Mouse (Mus musculus): ENCODE data around the gene Rassf3. TPM values are rescaled to one million over a fixed set of nuclear protein-coding genes. Genes with fewer than 3 reads are reported as not detected.
A peak's percentile ranks its signal among the peaks of the same experiment; 100 is the strongest.

Gene Rassf3
- polyA plus RNA-seq, 1 experiment = 15.5 TPM

- Histone ChIP-seq H3K27me3 (ENCODE audit: control insufficient read depth, insufficient read depth, low read length) (no peaks in the 10 kb centered on the region), H3K4me1 (replicated peaks; ENCODE audit: control insufficient read depth, insufficient read depth, low read length) (peaks cover 29% of the 10 kb centered on the region), H3K4me3 (ENCODE audit: control insufficient read depth, insufficient read depth, low read length) (no peak overlapping the region), H3K27ac (ENCODE audit: control insufficient read depth, insufficient read depth, low read length) (peak overlapping the region; percentile 68; the same call in 1 of the 2 replicates), H3K36me3 (ENCODE audit: control insufficient read depth, insufficient read depth, low read length) (no peaks in the 10 kb centered on the region)
- no peak for DNase-seq
- 12% methylated on average over 12 of the region's 12 CpGs for WGBS
- TF ChIP-seq POLR2A (IDR thresholded peaks at IDR 0.05; ENCODE audit: control insufficient read depth, extremely low read depth, insufficient read depth, low read length, poor library complexity) (no peak), CTCF (IDR thresholded peaks at IDR 0.05; ENCODE audit: borderline replicate concordance, control insufficient read depth, extremely low read depth, insufficient read depth, low read length, poor library complexity) (no peak)
Measured at GRCm38 (mm10) chr10:121473723-121474215, 2.4 kb downstream of the Rassf3 start.

- Histone ChIP-seq H3K27ac (ENCODE audit: control insufficient read depth, insufficient read depth, low read length) (no peak overlapping the region), H3K4me3 (ENCODE audit: control insufficient read depth, insufficient read depth, low read length) (no peak overlapping the region), H3K4me1 (replicated peaks; ENCODE audit: control insufficient read depth, insufficient read depth, low read length) (peaks cover 29% of the 10 kb centered on the region), H3K27me3 (ENCODE audit: control insufficient read depth, insufficient read depth, low read length) (no peaks in the 10 kb centered on the region), H3K36me3 (ENCODE audit: control insufficient read depth, insufficient read depth, low read length) (no peaks in the 10 kb centered on the region)
- no peak for DNase-seq
- WGBS = 94% methylated on average over 11 of the region's 11 CpGs
- TF ChIP-seq CTCF (IDR thresholded peaks at IDR 0.05; ENCODE audit: borderline replicate concordance, control insufficient read depth, extremely low read depth, insufficient read depth, low read length, poor library complexity) (no peak), POLR2A (IDR thresholded peaks at IDR 0.05; ENCODE audit: control insufficient read depth, extremely low read depth, insufficient read depth, low read length, poor library complexity) (no peak)
Measured at GRCm38 (mm10) chr10:121472593-121473217, 3.4 kb downstream of the Rassf3 start.

GRCm38 (mm10) chr10:121471570-121472197 lies 4.5 kb downstream of the Rassf3 start:
- TF ChIP-seq POLR2A (IDR thresholded peaks at IDR 0.05; ENCODE audit: control insufficient read depth, extremely low read depth, insufficient read depth, low read length, poor library complexity) = no peak
- WGBS = 28% methylated on average over 8 of the region's 8 CpGs
- Histone ChIP-seq H3K27ac (ENCODE audit: control insufficient read depth, insufficient read depth, low read length) (no peak overlapping the region), H3K4me1 (replicated peaks; ENCODE audit: control insufficient read depth, insufficient read depth, low read length) (peaks cover 26% of the 10 kb centered on the region), H3K36me3 (ENCODE audit: control insufficient read depth, insufficient read depth, low read length) (no peaks in the 10 kb centered on the region), H3K4me3 (ENCODE audit: control insufficient read depth, insufficient read depth, low read length) (no peak overlapping the region), H3K27me3 (ENCODE audit: control insufficient read depth, insufficient read depth, low read length) (no peaks in the 10 kb centered on the region)
- no peak for DNase-seq

DNA sequence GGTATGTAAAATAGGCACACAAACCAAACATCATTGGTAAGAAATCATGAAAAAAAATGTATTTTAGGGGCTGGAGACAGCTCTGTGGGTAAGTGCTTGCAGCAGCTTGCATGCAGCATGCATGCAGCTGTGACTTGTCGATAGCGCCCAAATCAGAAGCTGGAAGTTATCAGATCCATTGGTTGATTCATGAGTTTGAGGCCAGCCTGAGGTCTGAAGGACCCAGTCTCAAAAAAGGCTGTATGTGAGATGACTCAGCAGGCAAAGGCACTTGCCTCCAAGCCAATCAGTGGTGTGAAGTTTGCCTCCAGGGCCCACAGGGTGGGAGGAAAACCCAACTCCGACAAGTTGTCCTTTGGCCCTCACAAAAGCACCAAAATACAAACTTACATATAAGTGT lies 6.5 kb downstream of the Rassf3 start:
- Histone ChIP-seq H3K4me1 (replicated peaks; ENCODE audit: control insufficient read depth, insufficient read depth, low read length) (peaks cover 16% of the 10 kb centered on the region), H3K36me3 (ENCODE audit: control insufficient read depth, insufficient read depth, low read length) (no peaks in the 10 kb centered on the region), H3K4me3 (ENCODE audit: control insufficient read depth, insufficient read depth, low read length) (no peak overlapping the region), H3K27me3 (ENCODE audit: control insufficient read depth, insufficient read depth, low read length) (no peaks in the 10 kb centered on the region), H3K27ac (ENCODE audit: control insufficient read depth, insufficient read depth, low read length) (no peak overlapping the region)
- 78% methylated on average over 3 of the region's 3 CpGs for WGBS
- no peak for DNase-seq
- TF ChIP-seq POLR2A (IDR thresholded peaks at IDR 0.05; ENCODE audit: control insufficient read depth, extremely low read depth, insufficient read depth, low read length, poor library complexity) = no peak
- no peak for TF ChIP-seq CTCF (IDR thresholded peaks at IDR 0.05; ENCODE audit: borderline replicate concordance, control insufficient read depth, extremely low read depth, insufficient read depth, low read length, poor library complexity)

GRCm38 (mm10) chr10:121468985-121469384 lies 7.2 kb downstream of the Rassf3 start:
- H3K36me3 ChIP-seq (ENCODE audit: control insufficient read depth, insufficient read depth, low read length) = no peaks in the 10 kb centered on the region
- TF ChIP-seq CTCF (IDR thresholded peaks at IDR 0.05; ENCODE audit: borderline replicate concordance, control insufficient read depth, extremely low read depth, insufficient read depth, low read length, poor library complexity) (no peak), POLR2A (IDR thresholded peaks at IDR 0.05; ENCODE audit: control insufficient read depth, extremely low read depth, insufficient read depth, low read length, poor library complexity) (no peak)
- 65% methylated on average over 5 of the region's 5 CpGs for WGBS
- DNase-seq = no peak
- no peak overlapping the region for H3K4me3 ChIP-seq (ENCODE audit: control insufficient read depth, insufficient read depth, low read length)
- H3K27me3 ChIP-seq (ENCODE audit: control insufficient read depth, insufficient read depth, low read length) = no peaks in the 10 kb centered on the region
- peaks cover 11% of the 10 kb centered on the region for H3K4me1 ChIP-seq (replicated peaks; ENCODE audit: control insufficient read depth, insufficient read depth, low read length)
- H3K27ac ChIP-seq (ENCODE audit: control insufficient read depth, insufficient read depth, low read length) = no peak overlapping the region

DNA sequence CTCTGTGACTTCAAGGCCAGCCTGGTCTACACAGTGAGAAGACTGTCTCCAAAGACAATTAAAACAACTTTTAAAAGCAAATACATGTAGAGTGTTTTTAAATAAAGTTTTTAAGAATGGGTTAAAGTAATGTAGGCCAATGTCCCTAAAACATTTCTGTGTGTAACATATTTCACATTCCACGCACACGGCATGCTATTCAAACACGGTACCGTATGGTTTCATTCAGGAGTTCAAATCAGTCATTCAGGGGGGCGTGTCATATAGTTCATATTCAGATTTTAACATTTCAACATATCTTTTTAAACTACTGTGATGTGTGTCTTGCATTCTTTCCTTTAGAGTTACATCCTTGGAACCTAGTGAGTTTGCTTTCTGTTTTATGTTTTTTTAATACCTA lies 7.9 kb downstream of the Rassf3 start:
- Histone ChIP-seq H3K4me1 (replicated peaks; ENCODE audit: control insufficient read depth, insufficient read depth, low read length) (peaks cover 7% of the 10 kb centered on the region), H3K27me3 (ENCODE audit: control insufficient read depth, insufficient read depth, low read length) (no peaks in the 10 kb centered on the region), H3K36me3 (ENCODE audit: control insufficient read depth, insufficient read depth, low read length) (no peaks in the 10 kb centered on the region), H3K27ac (ENCODE audit: control insufficient read depth, insufficient read depth, low read length) (no peak overlapping the region), H3K4me3 (ENCODE audit: control insufficient read depth, insufficient read depth, low read length) (no peak overlapping the region)
- TF ChIP-seq CTCF (IDR thresholded peaks at IDR 0.05; ENCODE audit: borderline replicate concordance, control insufficient read depth, extremely low read depth, insufficient read depth, low read length, poor library complexity) (no peak), POLR2A (IDR thresholded peaks at IDR 0.05; ENCODE audit: control insufficient read depth, extremely low read depth, insufficient read depth, low read length, poor library complexity) (no peak)
- 94% methylated on average over 5 of the region's 5 CpGs for whole genome bisulfite sequencing
- DNase-seq = no peak

Measured in thymus, adult 2 months (tissue).